ENCODE assay signal across 15 mouse cellular contexts in genomic region chr13:91876741-91877349, GRCm38 (mm10). TPM values are rescaled to one million over a fixed set of nuclear protein-coding genes. Genes with fewer than 3 reads are reported as not detected.
DNase-seq lines count a peak whose midpoint lies in the region; ATAC-seq and TF ChIP-seq lines count a peak whose summit lies in the region.
"Had no signal": no experiment of that assay in that cellular context is flagged by ENCODE, and none has a peak within 500 bp of the region (broad histone marks: within the 10 kb centered on the region; RNA-seq: fewer than 3 reads in every experiment).

Ckmt2 (minus strand) TSS chr13:91876885.

- no peaks in the 10 kb centered on the region for H3K4me1 ChIP-seq in kidney, embryonic 16.5 days (ENCODE audit: insufficient read depth, low read length)
- H3K4me1 ChIP-seq in heart, adult 2 months (ENCODE audit: control insufficient read depth, insufficient read depth, low read length), result peaks cover 6% of the 10 kb centered on the region; the same call in 1 of the 2 replicates

- TF ChIP-seq EP300 in heart, adult 2 months (IDR thresholded peaks at IDR 0.05; ENCODE audit: insufficient read depth, low read depth, low read length), result no peak

- H3K27me3 ChIP-seq in kidney, embryonic 16.5 days (ENCODE audit: insufficient read depth, low read length), result no peaks in the 10 kb centered on the region
- no peaks in the 10 kb centered on the region for H3K27me3 ChIP-seq in heart, adult 2 months (ENCODE audit: control insufficient read depth, insufficient read depth, low read length)
- no peaks in the 10 kb centered on the region for H3K27me3 ChIP-seq in myocyte (ENCODE audit: control insufficient read depth, insufficient read depth, insufficient read length)

- TF ChIP-seq POLR2A in heart, adult 2 months (IDR thresholded peaks at IDR 0.05; ENCODE audit: insufficient read depth, low read depth, low read length), result peak; percentile 97
- no peak for TF ChIP-seq POLR2A in myocyte (IDR thresholded peaks at IDR 0.05; ENCODE audit: insufficient read length, low read depth)

- no peak within 1 kb of the TSS for H3K4me3 ChIP-seq in kidney, embryonic 16.5 days (ENCODE audit: low read length)
- H3K4me3 ChIP-seq in heart, adult 2 months, result peak within 1 kb of the TSS; percentile 47
- no peak within 1 kb of the TSS for H3K4me3 ChIP-seq in myocyte
- H3K4me3 ChIP-seq: erythroblast, embryonic 14.5 days had no signal

- H3K79me2 ChIP-seq in heart, adult 2 months (replicated peaks; ENCODE audit: control insufficient read depth, insufficient read depth, low read length), result no peaks in the 10 kb centered on the region
- H3K79me2 ChIP-seq in myocyte (ENCODE audit: control insufficient read depth, insufficient read depth), result no peaks in the 10 kb centered on the region

- no peak within 1 kb of the TSS for H3K4me2 ChIP-seq in kidney, embryonic 16.5 days (replicated peaks; ENCODE audit: low read depth, low read length)
- peak within 1 kb of the TSS; percentile 61 for H3K4me2 ChIP-seq in myocyte (ENCODE audit: low read depth)

- intact Hi-C loops in heart, adult 2 months (cut with DNase I), result no loop called here
- intact Hi-C loops in heart, postnatal 25 days (cut with DNase I), result no loop called here

- DNase-seq in kidney, adult 18-20 months, result peak; percentile 9
- DNase-seq in heart, adult 2 months, result peak; percentile 63 to 81
- peak; percentile 30 for DNase-seq in heart, postnatal 25 days (ENCODE audit: low spot score)
- no peak for DNase-seq in lung, postnatal 14 days
- DNase-seq: cerebellum, adult 9-10 months; retina, postnatal 1 day had no signal

- no peak within 1 kb of the TSS for H3K27ac ChIP-seq in kidney, embryonic 16.5 days (ENCODE audit: low read length)
- H3K27ac ChIP-seq in heart, adult 2 months, result peak within 1 kb of the TSS; percentile 97
- H3K27ac ChIP-seq: liver, embryonic 14.5 days had no signal

- H3ac ChIP-seq in myocyte (ENCODE audit: control insufficient read depth, insufficient read length), result no peak within 1 kb of the TSS

- no peaks in the 10 kb centered on the region for H3K9me3 ChIP-seq in kidney, embryonic 16.5 days (ENCODE audit: low read length)

- TF ChIP-seq CTCF in heart, adult 2 months (IDR thresholded peaks at IDR 0.05), result no peak

- no peak for ATAC-seq in kidney, embryonic 16.5 days (ENCODE audit: low FRiP score, low TSS enrichment)
- no peak for ATAC-seq in erythroblast, adult 5-6 weeks (replicated peaks; ENCODE audit: low FRiP score, poor library complexity, severe bottlenecking)
- ATAC-seq in erythroid progenitor cell, adult 5-6 weeks (replicated peaks; ENCODE audit: low FRiP score, poor library complexity, severe bottlenecking), result no peak

- H3K9ac ChIP-seq in kidney, embryonic 16.5 days (replicated peaks; ENCODE audit: low read length), result no peak within 1 kb of the TSS
- H3K9ac ChIP-seq in heart, adult 2 months (ENCODE audit: low read depth, low read length), result peak within 1 kb of the TSS; percentile 76
- H3K9ac ChIP-seq: liver, embryonic 14.5 days had no signal

- 52% methylated on average over 5 of the region's 5 CpGs for WGBS in kidney, embryonic 16.5 days
- WGBS in heart, adult 2 months, result 59% methylated on average over 5 of the region's 5 CpGs

- no peaks in the 10 kb centered on the region for H3K36me3 ChIP-seq in kidney, embryonic 16.5 days (ENCODE audit: insufficient read depth, low read length)
- H3K36me3 ChIP-seq in heart, adult 2 months (ENCODE audit: control insufficient read depth, insufficient read depth, low read length), result peaks cover 2% of the 10 kb centered on the region; the same call in 1 of the 2 replicates
- H3K36me3 ChIP-seq in myocyte (ENCODE audit: control insufficient read depth, insufficient read depth), result no peaks in the 10 kb centered on the region

TF ChIP-seq in myocyte, 11 proteins besides CTCF, POLR2A, EP300 and RAD21:
- TF ChIP-seq POLR2AphosphoS2 (IDR thresholded peaks at IDR 0.05; ENCODE audit: insufficient read length, low read depth) (no peak), MYOG (IDR thresholded peaks at IDR 0.05; ENCODE audit: control insufficient read depth in 1 of 3, insufficient read depth in 1 of 3, insufficient read length in 2 of 3, low read depth in 2 of 3) (no peak), TCF12 (IDR thresholded peaks at IDR 0.05; ENCODE audit: insufficient read depth, poor library complexity, severe bottlenecking) (no peak), MAX (IDR thresholded peaks at IDR 0.05; ENCODE audit: low read depth) (no peak), MYOD1 (IDR thresholded peaks at IDR 0.05; ENCODE audit: control insufficient read depth in 1 of 3, insufficient read length in 2 of 3, low read depth in 2 of 3) (no peak), REST (IDR thresholded peaks at IDR 0.05; ENCODE audit: insufficient read depth, insufficient read length) (no peak), CEBPB (IDR thresholded peaks at IDR 0.05; ENCODE audit: insufficient read depth, poor library complexity, severe bottlenecking) (no peak), USF1 (IDR thresholded peaks at IDR 0.05; ENCODE audit: low read depth) (no peak), TCF3 (IDR thresholded peaks at IDR 0.05; ENCODE audit: insufficient read length, low read depth) (no peak), E2F4 (IDR thresholded peaks at IDR 0.05; ENCODE audit: insufficient read depth) (no peak), SRF (IDR thresholded peaks at IDR 0.05; ENCODE audit: control insufficient read depth, insufficient read length, low read depth) (no peak)

RNA-seq across cellular contexts. Expression of gene Ckmt2, which starts in this region (rescaled TPM):
- polyA plus RNA-seq in kidney, embryonic 16.5 days (2015; fragmentation: Nextera tagmentation; extraction: Ambion mirVana), result 0.37 and 0.46 TPM in 2 replicates
- 1,000 to 10,000 TPM; 2,250 to 2,602 TPM for total RNA-seq in heart, adult 2 months (2021)
- polyA plus RNA-seq in heart, adult 2 months (2012; rRNA removed), result 2,389 and 3,414 TPM in 2 replicates
- total RNA-seq in heart, postnatal 25 days (2021), result 1,000 to 10,000 TPM; 2,662 to 2,666 TPM
- polyA plus RNA-seq in myocyte (2012; fragmentation: generic; extraction: Trizol), result 18.1 TPM
- total RNA-seq in erythroblast, adult 5-6 weeks (2015; ENCODE audit: low replicate concordance), result not detected in 2 replicates
- total RNA-seq in erythroblast, adult 5-6 weeks (2017; ENCODE audit: low replicate concordance), result not detected in 2 replicates
- total RNA-seq in erythroid progenitor cell, adult 5-6 weeks (2015; ENCODE audit: low replicate concordance), result not detected in 2 replicates
- total RNA-seq in erythroid progenitor cell, adult 5-6 weeks (2017; ENCODE audit: low replicate concordance), result not detected in 2 replicates
- total RNA-seq: ES-E14; left cerebral cortex, postnatal 25 days had no signal
- polyA plus RNA-seq: erythroblast, embryonic 14.5 days; liver, embryonic 14.5 days; neural tube, embryonic 11.5 days had no signal

Comparison
In these comparisons a context has a peak if more than half of its experiments do, and no peak if none do; other contexts are left out.
1. RNA of gene Ckmt2 (total RNA-seq): 2,662 to 2,666 TPM in heart, postnatal 25 days and 2,250 to 2,602 TPM in heart, adult 2 months; not detected in erythroblast, adult 5-6 weeks and not detected in erythroid progenitor cell, adult 5-6 weeks; every median in the first group is over 1,000 times any median in the second.
2. RNA of gene Ckmt2 (polyA plus RNA-seq): 2,389 to 3,414 TPM in heart, adult 2 months; 18.1 TPM in myocyte (single experiment) and 0.37 to 0.46 TPM in kidney, embryonic 16.5 days; every median in the first group is over 100 times any median in the second.